Mouse (Mus musculus) adrenal gland, adult (tissue): ENCODE results near the gene Fbxw7.

ENCODE experiments used
- DNase-seq, 2 experiments: peaks; one replicate each; pipeline ENCODE4 v3.0.0; 2022 to 2023; ENCODE audit warnings: low spot score in 1 of 2; ENCODE audit not compliant: inconsistent age in 2 of 2

Gene Fbxw7

DNA sequence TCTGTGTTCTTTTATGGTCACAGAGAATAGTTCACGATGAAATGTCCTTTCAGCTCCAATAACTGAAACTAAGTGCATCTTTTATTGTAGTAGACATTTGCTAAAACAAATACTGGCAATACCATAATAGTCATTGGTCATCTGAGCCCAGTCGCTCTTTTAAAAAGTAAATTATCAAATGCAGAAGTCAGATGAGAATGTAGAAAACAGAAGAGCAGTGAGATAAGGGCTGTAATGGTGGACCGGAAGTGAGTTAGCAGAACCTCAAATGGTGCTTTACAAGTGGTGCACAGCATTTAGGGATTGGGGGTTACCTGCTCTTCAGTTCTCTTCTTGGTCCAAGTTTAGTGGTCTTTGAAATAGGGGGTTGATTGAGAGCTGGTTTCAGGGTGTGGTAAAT is 129.9 kb downstream of the Fbxw7 start:
- no peak for DNase-seq

DNA sequence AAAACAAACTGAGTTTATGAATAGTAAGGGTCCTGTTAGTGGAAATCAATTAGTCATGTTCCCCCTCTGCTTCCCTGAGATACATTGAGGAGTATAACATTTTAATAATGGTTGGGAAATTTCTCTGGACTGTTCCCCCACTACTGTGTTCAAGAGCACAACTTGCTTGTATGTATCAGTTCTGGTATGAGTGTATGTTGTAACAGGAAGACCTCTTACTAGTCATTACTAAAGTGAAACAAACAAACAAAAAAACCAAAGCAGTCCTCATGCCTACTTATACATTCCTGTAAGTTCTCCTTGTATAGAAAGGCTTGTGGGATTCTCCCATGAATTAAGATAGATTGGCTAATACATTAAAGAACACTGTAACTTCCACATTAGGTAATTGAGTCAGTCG is 131.3 kb downstream of the Fbxw7 start:
- no peak for DNase-seq

GRCm38 (mm10) chr3:84949387-84949786 is 134.3 kb downstream of the Fbxw7 start:
- DNase-seq, result no peak

- no peak for DNase-seq
These were observed 136.6 kb downstream of the Fbxw7 start for GRCm38 (mm10) chr3:84951698-84952097.

GRCm38 (mm10) chr3:84952135-84952534 is 137.1 kb downstream of the Fbxw7 start:
- DNase-seq, result peak; percentile 79 to 92

GRCm38 (mm10) chr3:84952585-84953187 is 137.6 kb downstream of the Fbxw7 start:
- DNase-seq, result peak in 1 of 2 experiments; percentile 42

DNA sequence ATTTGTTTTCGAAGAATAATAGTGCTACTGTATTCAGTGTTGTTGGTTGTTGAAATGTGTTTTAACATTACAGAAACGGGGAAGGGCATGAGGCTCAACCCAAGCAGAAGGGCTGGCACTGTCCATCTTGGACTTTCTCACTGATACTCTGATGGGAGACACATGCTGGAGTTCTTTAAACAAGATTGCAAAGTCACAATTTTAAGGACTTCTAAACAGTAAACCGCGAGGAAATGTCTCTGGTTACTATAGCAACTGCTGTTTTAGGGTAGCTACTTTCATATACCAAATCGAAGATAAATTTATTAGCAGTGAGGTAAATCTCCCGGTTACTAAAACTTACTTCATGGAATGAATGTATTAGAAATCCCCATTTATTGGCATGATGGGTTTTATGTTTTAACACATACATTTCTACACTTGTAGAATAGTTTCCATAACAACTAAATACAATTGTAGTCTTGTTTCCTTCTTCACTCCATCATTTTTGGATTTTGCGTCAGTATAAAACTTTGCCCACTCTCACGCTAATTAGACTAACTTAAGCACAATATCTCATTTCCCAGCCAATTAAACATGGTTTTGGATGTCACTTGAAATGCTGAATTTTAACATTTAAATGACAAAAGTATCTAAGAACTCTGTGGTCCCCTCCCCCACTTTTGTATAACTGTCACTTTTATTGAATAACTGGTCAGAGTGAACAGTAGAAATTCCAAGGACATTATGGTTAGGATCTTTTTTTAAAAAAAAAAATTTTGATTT is 140.1 kb downstream of the Fbxw7 start:
- no peak for DNase-seq

DNA sequence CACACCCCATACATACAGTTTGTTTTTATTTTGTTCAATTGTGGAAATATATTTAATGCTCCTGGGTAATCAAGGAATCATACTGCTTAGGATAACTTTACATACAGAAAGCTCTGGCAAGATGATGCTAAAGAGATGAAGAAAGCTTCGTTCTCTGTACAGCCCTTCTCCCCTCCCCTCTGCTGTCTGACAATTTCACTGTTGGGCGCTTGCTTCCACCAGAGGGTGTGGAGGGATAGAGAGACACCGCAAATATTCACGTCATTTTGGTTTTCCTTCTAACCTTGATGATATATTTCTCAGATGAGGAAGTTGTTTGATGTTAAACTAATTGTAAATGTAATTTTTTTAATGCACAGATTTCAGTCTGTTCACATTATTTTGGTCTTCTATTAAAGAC is 140.8 kb downstream of the Fbxw7 start:
- DNase-seq, result no peak

- no peak for DNase-seq
These were observed 150.1 kb downstream of the Fbxw7 start for GRCm38 (mm10) chr3:84965156-84965555.

DNA sequence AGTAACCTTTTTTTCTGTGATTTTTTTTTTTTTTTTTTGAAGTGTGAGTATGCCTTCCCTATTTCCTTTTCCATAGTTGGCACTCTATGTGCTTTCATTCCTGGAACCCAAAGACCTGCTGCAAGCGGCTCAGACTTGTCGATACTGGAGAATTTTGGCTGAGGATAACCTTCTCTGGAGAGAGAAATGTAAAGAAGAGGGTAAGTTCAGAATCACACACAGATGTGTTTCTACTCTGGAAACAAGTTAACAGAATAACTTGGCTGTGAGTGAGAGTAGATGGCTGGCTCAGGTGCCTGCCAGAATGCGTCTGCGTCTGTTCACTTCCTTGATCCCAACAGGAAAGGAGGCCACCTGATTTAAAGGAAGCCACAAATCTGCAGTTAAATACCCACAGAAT is 152.3 kb downstream of the Fbxw7 start:
- no peak for DNase-seq

- no peak for DNase-seq
These were observed 156.5 kb downstream of the Fbxw7 start for GRCm38 (mm10) chr3:84971561-84971960.

GRCm38 (mm10) chr3:84972881-84973280 is 157.8 kb downstream of the Fbxw7 start:
- DNase-seq, result no peak

GRCm38 (mm10) chr3:84974193-84974592 is 159.1 kb downstream of the Fbxw7 start:
- no peak for DNase-seq

GRCm38 (mm10) chr3:84978676-84979075 is 163.6 kb downstream of the Fbxw7 start:
- no peak for DNase-seq

DNA sequence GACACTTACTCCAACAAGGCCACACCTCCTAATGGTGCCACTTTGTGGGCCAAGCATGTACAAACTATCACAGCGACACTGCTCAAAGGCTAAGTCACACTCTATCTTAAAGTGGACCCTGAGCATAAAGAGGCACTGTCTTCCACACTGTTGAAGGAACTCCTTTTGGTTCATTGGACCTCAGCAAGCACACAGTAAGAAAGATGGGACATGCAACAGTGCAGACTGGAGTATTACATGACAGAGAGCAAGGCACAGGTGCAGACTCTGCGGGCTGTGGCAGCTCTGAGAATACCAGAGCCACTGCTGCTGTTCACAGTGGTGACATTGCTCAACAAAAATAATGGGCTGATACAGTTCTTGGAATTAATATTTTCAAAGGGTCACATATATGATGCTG is 165.1 kb downstream of the Fbxw7 start:
- no peak for DNase-seq

DNA sequence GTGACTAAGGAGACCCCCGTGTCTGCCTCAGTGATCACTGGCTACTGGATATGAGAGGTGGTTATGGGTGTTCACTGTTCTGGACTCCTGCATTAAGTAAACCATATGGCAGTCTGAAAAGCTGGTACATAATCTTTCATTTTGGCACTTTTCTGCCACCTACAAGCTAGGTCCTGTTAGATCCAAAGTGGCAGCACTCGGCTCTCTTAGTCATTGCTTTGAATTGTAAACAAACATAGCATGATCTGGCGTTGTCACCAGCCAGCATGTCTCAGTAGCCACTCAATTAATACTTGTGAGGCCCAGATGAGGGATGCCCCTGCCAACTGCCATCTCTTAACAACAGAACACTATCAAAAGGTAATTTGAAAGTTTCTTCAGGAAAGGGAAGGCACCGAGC is 167.6 kb downstream of the Fbxw7 start:
- DNase-seq, result no peak

DNA sequence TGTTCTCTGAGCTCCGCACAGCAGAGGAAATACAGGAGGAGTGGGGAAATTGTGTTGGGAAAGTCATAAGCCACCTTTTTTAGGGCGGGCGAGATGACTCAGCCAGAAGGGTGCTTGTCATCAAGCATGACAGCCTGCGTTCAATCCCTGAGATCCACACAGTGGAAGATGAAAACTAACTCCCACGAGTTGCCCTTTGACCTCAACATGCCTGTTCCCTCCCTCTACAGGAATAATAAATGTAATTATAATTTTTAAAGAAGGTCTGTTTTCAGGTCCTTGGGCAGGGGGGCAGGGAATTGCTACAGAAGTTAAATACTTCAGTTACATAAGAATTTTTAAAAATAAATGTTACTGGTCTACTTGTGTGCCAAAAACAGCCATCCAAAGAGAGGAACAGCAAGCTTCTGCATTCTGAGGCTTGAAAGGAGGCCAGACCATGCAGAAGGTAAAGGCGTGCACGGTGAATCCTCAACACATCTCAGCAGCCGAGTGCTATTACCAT is 170.1 kb downstream of the Fbxw7 start:
- DNase-seq, result no peak

DNA sequence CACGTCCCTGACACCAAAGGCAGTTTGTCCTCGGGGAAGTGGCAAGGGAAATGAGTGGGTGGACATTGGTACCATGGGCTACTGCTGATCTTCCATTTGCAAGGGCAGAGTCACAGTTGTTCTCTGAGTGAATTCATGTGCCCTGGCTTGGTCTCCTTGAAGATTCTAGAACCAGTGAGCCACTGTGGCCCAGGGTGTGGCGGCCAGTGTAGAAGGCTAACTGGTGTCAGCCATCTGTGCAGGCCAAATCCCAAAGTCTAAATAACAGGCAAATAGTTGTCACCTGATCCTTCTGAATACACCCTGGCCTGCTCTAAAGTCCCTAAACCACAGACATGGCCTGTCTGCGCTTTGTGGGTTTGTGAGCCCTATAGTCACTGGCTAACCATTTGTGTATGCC is 173.8 kb downstream of the Fbxw7 start:
- DNase-seq, result no peak

DNA sequence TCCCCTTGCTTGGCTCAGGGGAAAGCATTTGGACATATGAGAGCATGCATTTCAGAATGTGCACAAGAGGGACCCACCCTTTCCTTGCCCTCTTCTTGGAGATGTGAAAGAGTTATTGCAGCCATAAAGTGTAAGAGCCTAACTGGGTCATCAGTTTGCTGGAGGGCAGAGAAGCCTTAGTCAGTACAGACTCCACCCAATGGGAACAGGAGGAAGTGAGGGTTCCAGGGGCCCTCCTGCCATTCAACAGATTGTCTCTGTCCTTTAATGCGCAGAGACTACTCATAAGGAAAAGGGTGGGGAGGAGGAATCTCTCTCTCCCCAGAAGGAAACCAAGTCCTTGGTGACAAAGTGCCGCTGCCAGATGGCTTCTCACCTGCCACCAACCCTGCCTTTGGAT is 190.2 kb downstream of the Fbxw7 start:
- DNase-seq, result no peak

GRCm38 (mm10) chr3:85012889-85013288 is 197.8 kb downstream of the Fbxw7 start:
- no peak for DNase-seq

DNA sequence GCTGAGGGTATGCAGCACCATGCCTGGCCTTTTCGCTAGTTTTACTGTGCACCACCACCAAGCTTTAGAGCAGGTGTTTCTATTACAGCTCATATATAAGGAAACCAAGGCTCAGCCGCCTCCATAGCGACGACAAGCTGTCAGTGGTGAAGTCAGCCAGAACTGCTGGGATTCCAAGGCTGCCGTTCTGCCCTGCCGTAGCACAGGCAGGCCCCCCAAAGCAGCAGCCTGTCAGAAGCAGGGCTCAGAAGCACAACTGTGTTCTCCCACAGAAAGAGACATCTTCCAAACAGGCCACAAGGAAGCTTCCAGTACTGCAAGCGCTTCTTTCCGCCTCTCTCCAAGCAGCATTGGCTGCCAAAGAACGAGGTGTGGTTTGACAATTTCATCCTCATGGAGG is 200.6 kb downstream of the Fbxw7 start:
- DNase-seq, result no peak

- DNase-seq, result no peak
These were observed 205.1 kb downstream of the Fbxw7 start for GRCm38 (mm10) chr3:85020137-85020536.

GRCm38 (mm10) chr3:85021816-85022215 is 206.7 kb downstream of the Fbxw7 start:
- no peak for DNase-seq
